Mouse (Mus musculus): ENCODE results near the gene Nebl. TPM values are rescaled to one million over a fixed set of nuclear protein-coding genes. Genes with fewer than 3 reads are reported as not detected.

The Nebl gene
- polyA plus RNA-seq, 2 experiments, result 14.3 to 23.9 TPM

GRCm38 (mm10) chr2:17531355-17532105 is 199.7 kb downstream of the Nebl start:
- ATAC-seq (ENCODE audit: low FRiP score, low read depth) (no peak), DNase-seq (ENCODE audit: low spot score) (no peak)
- WGBS, result 69% methylated on average over 12 of the region's 12 CpGs

GRCm38 (mm10) chr2:17525739-17526526 is 205.3 kb downstream of the Nebl start:
- Histone ChIP-seq H3K4me3 (replicated peaks; ENCODE audit: low read length) (no peak overlapping the region), H3K27me3 (ENCODE audit: control insufficient read depth, insufficient read depth, low read length) (no peaks in the 10 kb centered on the region), H3K9me3 (ENCODE audit: control insufficient read depth, low read length) (no peaks in the 10 kb centered on the region), H3K36me3 (ENCODE audit: control insufficient read depth, insufficient read depth, low read length) (no peaks in the 10 kb centered on the region), H3K4me1 (ENCODE audit: control insufficient read depth, insufficient read depth, low read length) (peaks cover 21% of the 10 kb centered on the region), H3K9ac (ENCODE audit: low read depth, low read length, severe bottlenecking) (no peak overlapping the region), H3K4me2 (replicated peaks; ENCODE audit: low read depth, low read length, severe bottlenecking) (no peak overlapping the region), H3K27ac (replicated peaks; ENCODE audit: low read depth, low read length) (no peak overlapping the region)
- DNase-seq (ENCODE audit: low spot score) (no peak), ATAC-seq (ENCODE audit: low FRiP score, low read depth) (no peak)
- WGBS, result 61% methylated on average over 5 of the region's 5 CpGs
- TF ChIP-seq POLR2A (IDR thresholded peaks at IDR 0.05; ENCODE audit: borderline replicate concordance, extremely low read depth, insufficient read depth, insufficient read length), result no peak

More at GRCm38 (mm10) chr2:17531355-17532105, 199.7 kb downstream of the Nebl start:
- no peak overlapping the region for H3K4me2 ChIP-seq (replicated peaks; ENCODE audit: low read depth, low read length, severe bottlenecking)
- no peak overlapping the region for H3K9ac ChIP-seq (ENCODE audit: low read depth, low read length, severe bottlenecking)
- no peak for TF ChIP-seq POLR2A (IDR thresholded peaks at IDR 0.05; ENCODE audit: borderline replicate concordance, extremely low read depth, insufficient read depth, insufficient read length)
- H3K27ac ChIP-seq (replicated peaks; ENCODE audit: low read depth, low read length), result no peak overlapping the region
- H3K9me3 ChIP-seq (ENCODE audit: control insufficient read depth, low read length), result no peaks in the 10 kb centered on the region
- no peaks in the 10 kb centered on the region for H3K4me1 ChIP-seq (ENCODE audit: control insufficient read depth, insufficient read depth, low read length)
- H3K4me3 ChIP-seq (replicated peaks; ENCODE audit: low read length), result no peak overlapping the region
- no peaks in the 10 kb centered on the region for H3K27me3 ChIP-seq (ENCODE audit: control insufficient read depth, insufficient read depth, low read length)
- H3K36me3 ChIP-seq (ENCODE audit: control insufficient read depth, insufficient read depth, low read length), result no peaks in the 10 kb centered on the region

GRCm38 (mm10) chr2:17525211-17525610 is 206.1 kb downstream of the Nebl start:
- Histone ChIP-seq H3K27ac (replicated peaks; ENCODE audit: low read depth, low read length) (no peak overlapping the region), H3K9ac (ENCODE audit: low read depth, low read length, severe bottlenecking) (no peak overlapping the region), H3K4me1 (ENCODE audit: control insufficient read depth, insufficient read depth, low read length) (peaks cover 21% of the 10 kb centered on the region), H3K4me2 (replicated peaks; ENCODE audit: low read depth, low read length, severe bottlenecking) (no peak overlapping the region), H3K36me3 (ENCODE audit: control insufficient read depth, insufficient read depth, low read length) (no peaks in the 10 kb centered on the region), H3K4me3 (replicated peaks; ENCODE audit: low read length) (no peak overlapping the region), H3K9me3 (ENCODE audit: control insufficient read depth, low read length) (no peaks in the 10 kb centered on the region), H3K27me3 (ENCODE audit: control insufficient read depth, insufficient read depth, low read length) (no peaks in the 10 kb centered on the region)
- TF ChIP-seq POLR2A (IDR thresholded peaks at IDR 0.05; ENCODE audit: borderline replicate concordance, extremely low read depth, insufficient read depth, insufficient read length), result no peak
- no peak for DNase-seq (ENCODE audit: low spot score)
- 29% methylated on average over 4 of the region's 4 CpGs for WGBS
- ATAC-seq (ENCODE audit: low FRiP score, low read depth), result no peak

DNA sequence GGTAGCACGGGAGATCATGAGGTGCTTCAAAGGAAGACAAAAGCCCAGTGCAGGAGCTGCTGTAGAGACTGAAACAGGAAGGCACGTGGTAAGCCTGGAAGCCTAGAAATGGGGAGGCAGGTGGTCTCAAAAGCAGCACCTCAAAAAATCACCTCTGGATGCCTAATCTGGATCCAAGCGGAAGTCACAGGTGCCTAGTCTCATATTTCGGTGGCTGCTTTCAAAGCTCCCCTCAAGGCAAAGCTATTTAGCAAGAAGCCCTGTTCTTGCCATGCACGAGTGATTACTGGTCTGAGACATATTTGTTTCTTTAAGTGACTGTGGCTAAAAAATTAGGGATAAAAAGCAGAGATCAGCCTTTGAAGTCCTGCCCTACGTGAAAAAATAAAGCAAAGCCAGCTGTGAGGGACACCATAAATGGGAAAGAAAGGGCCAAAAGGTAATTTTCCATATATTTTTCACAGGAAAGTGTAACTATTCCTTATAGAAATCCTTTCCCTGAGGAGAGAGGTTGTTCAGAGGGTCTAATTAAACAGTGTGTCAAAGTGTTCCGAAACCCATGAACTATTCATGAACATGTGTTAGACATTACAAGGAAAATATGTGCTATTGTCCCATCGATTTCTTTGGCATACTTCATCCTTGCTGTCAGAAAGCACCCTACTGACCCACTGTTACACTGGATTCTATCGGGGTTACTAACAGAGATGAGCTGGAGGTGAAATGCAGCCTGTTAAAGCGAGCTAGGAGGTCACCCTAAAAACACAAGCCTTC is 206.9 kb downstream of the Nebl start:
- 16% methylated on average over 10 of the region's 10 CpGs for WGBS
- no peak overlapping the region for H3K4me2 ChIP-seq (replicated peaks; ENCODE audit: low read depth, low read length, severe bottlenecking)
- H3K27ac ChIP-seq (replicated peaks; ENCODE audit: low read depth, low read length), result no peak overlapping the region
- H3K4me3 ChIP-seq (replicated peaks; ENCODE audit: low read length), result no peak overlapping the region
- ATAC-seq (ENCODE audit: low FRiP score, low read depth), result no peak
- no peak for TF ChIP-seq POLR2A (IDR thresholded peaks at IDR 0.05; ENCODE audit: borderline replicate concordance, extremely low read depth, insufficient read depth, insufficient read length)
- no peaks in the 10 kb centered on the region for H3K9me3 ChIP-seq (ENCODE audit: control insufficient read depth, low read length)
- peaks cover 21% of the 10 kb centered on the region for H3K4me1 ChIP-seq (ENCODE audit: control insufficient read depth, insufficient read depth, low read length)
- H3K9ac ChIP-seq (ENCODE audit: low read depth, low read length, severe bottlenecking), result no peak overlapping the region
- DNase-seq (ENCODE audit: low spot score), result no peak
- no peaks in the 10 kb centered on the region for H3K36me3 ChIP-seq (ENCODE audit: control insufficient read depth, insufficient read depth, low read length)
- H3K27me3 ChIP-seq (ENCODE audit: control insufficient read depth, insufficient read depth, low read length), result no peaks in the 10 kb centered on the region

DNA sequence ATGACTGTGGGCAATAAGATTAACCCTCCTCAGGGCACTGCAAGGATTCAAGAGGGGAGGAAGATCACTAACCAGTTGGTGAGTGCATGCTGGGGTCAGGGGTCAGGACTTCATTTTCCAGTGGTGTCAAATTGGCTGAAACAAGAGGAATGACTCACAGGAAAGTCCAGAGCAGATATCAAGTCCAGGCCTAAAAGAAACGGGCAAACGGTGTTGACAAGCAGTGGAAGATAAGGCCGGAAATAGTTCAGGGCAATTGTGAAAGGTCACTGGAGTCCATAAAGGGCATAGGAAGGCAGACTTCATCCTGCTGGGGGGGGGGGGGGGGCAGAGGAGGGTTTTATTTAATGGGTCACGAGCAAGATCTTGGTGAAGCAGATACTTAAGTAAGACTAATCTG is 207.5 kb downstream of the Nebl start:
- DNase-seq (ENCODE audit: low spot score), result no peak
- no peak for TF ChIP-seq POLR2A (IDR thresholded peaks at IDR 0.05; ENCODE audit: borderline replicate concordance, extremely low read depth, insufficient read depth, insufficient read length)
- no peak for ATAC-seq (ENCODE audit: low FRiP score, low read depth)
- 26% methylated on average over 4 of the region's 4 CpGs for WGBS
- Histone ChIP-seq H3K4me2 (replicated peaks; ENCODE audit: low read depth, low read length, severe bottlenecking) (no peak overlapping the region), H3K9me3 (ENCODE audit: control insufficient read depth, low read length) (no peaks in the 10 kb centered on the region), H3K27ac (replicated peaks; ENCODE audit: low read depth, low read length) (no peak overlapping the region), H3K9ac (ENCODE audit: low read depth, low read length, severe bottlenecking) (no peak overlapping the region), H3K27me3 (ENCODE audit: control insufficient read depth, insufficient read depth, low read length) (no peaks in the 10 kb centered on the region), H3K4me1 (ENCODE audit: control insufficient read depth, insufficient read depth, low read length) (peaks cover 21% of the 10 kb centered on the region), H3K4me3 (replicated peaks; ENCODE audit: low read length) (no peak overlapping the region), H3K36me3 (ENCODE audit: control insufficient read depth, insufficient read depth, low read length) (no peaks in the 10 kb centered on the region)
